Mouse (Mus musculus): ENCODE results near the gene Gm28102. TPM values are rescaled to one million over a fixed set of nuclear protein-coding genes. Genes with fewer than 3 reads are reported as not detected.
"Not testable (repeated sequence)": the region's sequence is repeated elsewhere in the genome, so short reads cannot be mapped to it uniquely, and the experiment has no call there.

Gene Gm28102
- polyA plus RNA-seq (2015; fragmentation: Nextera tagmentation; extraction: Ambion mirVana), result not detected in 2 replicates

- DNase-seq (ENCODE audit: low spot score); ATAC-seq (replicated peaks; ENCODE audit: low FRiP score, low read depth); H3K27ac ChIP-seq; H3K9me3 ChIP-seq (replicated peaks; ENCODE audit: low read length); H3K36me3 ChIP-seq (ENCODE audit: insufficient read depth, low read length); H3K27me3 ChIP-seq (ENCODE audit: insufficient read depth, low read length); H3K9ac ChIP-seq (ENCODE audit: low read depth, low read length); H3K4me1 ChIP-seq (replicated peaks; ENCODE audit: insufficient read depth, low read length); H3K4me3 ChIP-seq (replicated peaks; ENCODE audit: low read depth, low read length); H3K4me2 ChIP-seq (ENCODE audit: low read length): not testable (repeated sequence)
- no CpG with 5 or more reads among the region's 7 CpGs for WGBS
Observed at GRCm38 (mm10) chrY:88053015-88053414, at the start of gene Gm28102. Gm28102 (plus strand) TSS chrY:88053315.
